Mouse (Mus musculus) liver, embryonic 14.5 days (tissue): ENCODE results near the gene F13a1. TPM values are rescaled to one million over a fixed set of nuclear protein-coding genes. Genes with fewer than 3 reads are reported as not detected.

Experiments used
- ATAC-seq: fragments of 200-750 bp; cut with Nextera tagmentation; 2 replicates; pipeline ENCODE4 v1.8.0; 2017; ENCODE audit warnings: moderate number of reproducible peaks, mild to moderate bottlenecking, moderate library complexity; ENCODE audit not compliant: insufficient read depth
- DNase-seq, 3 experiments: peaks; one replicate each; pipeline ENCODE4 v3.0.0-alpha.2; 2012 to 2013; ENCODE audit warnings: low read depth in 3 of 3, low spot score in 3 of 3
- H3K27ac ChIP-seq: fragments of 300-500 bp; sonication (generic); 2 replicates; pipeline ENCODE4 v1.5.1; 2014; ENCODE audit warnings: moderate library complexity, mild to moderate bottlenecking, control low read depth, inconsistent platforms
- H3K27me3 ChIP-seq: fragments of 300-500 bp; sonication (generic); 2 replicates; pipeline ENCODE4 v1.6.1; 2014; ENCODE audit warnings: mild to moderate bottlenecking, low read length, moderate library complexity; ENCODE audit not compliant: control insufficient read depth, insufficient read depth
- H3K36me3 ChIP-seq: fragments of 300-500 bp; sonication (generic); replicated peaks from 2 replicates; pipeline ENCODE4 v1.6.1; 2014; ENCODE audit warnings: low read depth; ENCODE audit not compliant: control insufficient read depth, insufficient read depth
- H3K4me1 ChIP-seq, 2 experiments: fragments of 200-500 bp in 1 of 2; fragments of 300-500 bp in 1 of 2; sonication (generic) in 1 of 2; replicated peaks; 2 replicates each; pipeline ENCODE4 v1.6.1; 2012 to 2014; ENCODE audit warnings: antibody characterized with exemption in 1 of 2, inconsistent platforms in 1 of 2, low read length in 1 of 2; ENCODE audit not compliant: control insufficient read depth in 2 of 2, insufficient read depth in 2 of 2
- H3K4me2 ChIP-seq: fragments of 300-500 bp; sonication (generic); 2 replicates; pipeline ENCODE4 v1.6.1; 2014; ENCODE audit warnings: low read depth, mild to moderate bottlenecking, control low read depth, moderate library complexity
- H3K4me3 ChIP-seq, 2 experiments: fragments of 200-500 bp in 1 of 2; fragments of 300-500 bp in 1 of 2; sonication (generic) in 1 of 2; 2 replicates each; pipeline ENCODE4 v1.5.1; 2012 to 2014; ENCODE audit warnings: low read depth in 2 of 2, low read length in 2 of 2, mild to moderate bottlenecking in 2 of 2, control low read depth in 1 of 2, inconsistent platforms in 1 of 2, moderate library complexity in 1 of 2; ENCODE audit not compliant: insufficient read depth in 1 of 2
- H3K9ac ChIP-seq: fragments of 300-500 bp; sonication (generic); replicated peaks from 2 replicates; pipeline ENCODE4 v1.6.1; 2014; ENCODE audit warnings: mild to moderate bottlenecking, control low read depth, moderate library complexity
- H3K9me3 ChIP-seq: fragments of 300-500 bp; sonication (generic); 2 replicates; pipeline ENCODE4 v1.6.1; 2016; ENCODE audit warnings: low read length, mixed read lengths; ENCODE audit not compliant: control insufficient read depth
- CTCF ChIP-seq: IDR thresholded peaks from 2 replicates; pipeline ENCODE4 v1.5.1; 2016; ENCODE audit warnings: antibody characterized with exemption, low read depth, control low read depth
- EP300 ChIP-seq: IDR thresholded peaks from 2 replicates; pipeline ENCODE4 v1.6.1; 2016; ENCODE audit warnings: antibody characterized with exemption, low read depth
- WGBS: fragments of 180-500 bp; shearing (Covaris S2); extraction: QIAGEN DNeasy Blood & Tissue Kit; methylation state at CpG from one replicate; pipeline ENCODE4 v1.1.7; 2014; ENCODE audit not compliant: insufficient replicate concordance; 5-methylcytosine and 5-hydroxymethylcytosine counted together
- polyA plus RNA-seq, 2 experiments: library from polyadenylated mRNA; depleted of rRNA in 1 of 2; stranded (reverse) in 1 of 2; unstranded in 1 of 2; fragments of >200 nt; fragmentation: Nextera tagmentation in 1 of 2; extraction: Ambion mirVana in 1 of 2; gene quantifications; 2 replicates each; pipeline versions ENCODE4 v1.2.1 to v1.2.3; 2012 to 2014

F13a1 gene
- polyA plus RNA-seq, 2 experiments = 4.7 to 8.0 TPM

DNA sequence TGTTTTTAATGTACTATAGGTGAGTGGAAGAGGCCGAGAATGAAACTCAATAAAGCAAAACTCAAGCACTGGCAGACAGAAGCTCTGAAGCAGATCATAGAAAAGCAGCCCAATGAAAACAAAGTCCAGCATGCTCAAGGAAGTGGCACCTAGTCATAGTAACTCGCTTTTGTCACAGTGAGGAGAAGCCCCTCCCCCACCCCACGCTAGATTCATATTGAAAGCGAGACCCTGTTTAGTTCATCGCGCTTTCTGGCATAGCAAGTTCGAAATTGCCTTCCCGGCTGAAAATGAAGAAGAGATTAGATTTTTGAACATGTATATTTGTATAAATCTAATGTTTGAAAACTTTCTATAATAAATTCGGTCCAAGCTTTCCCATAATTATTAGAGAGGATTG, 118.0 kb downstream of the F13a1 start:
- Histone ChIP-seq H3K27me3 (no peaks in the 10 kb centered on the region), H3K9me3 (no peaks in the 10 kb centered on the region), H3K36me3 (no peaks in the 10 kb centered on the region), H3K9ac (no peak overlapping the region), H3K4me1 (no peaks in the 10 kb centered on the region), H3K27ac (no peak overlapping the region), H3K4me3 (no peak overlapping the region), H3K4me2 (no peak overlapping the region)
- DNase-seq (no peak), ATAC-seq (no peak)
- no peak for TF ChIP-seq CTCF
- TF ChIP-seq EP300 = no peak
- WGBS = 67% methylated on average over 9 of the region's 9 CpGs

- TF ChIP-seq EP300 (no peak), CTCF (no peak)
- ATAC-seq (no peak), DNase-seq (no peak)
- Histone ChIP-seq H3K9ac (no peak overlapping the region), H3K36me3 (no peaks in the 10 kb centered on the region), H3K27ac (no peak overlapping the region), H3K4me1 (no peaks in the 10 kb centered on the region), H3K9me3 (no peaks in the 10 kb centered on the region), H3K4me2 (no peak overlapping the region), H3K4me3 (no peak overlapping the region), H3K27me3 (no peaks in the 10 kb centered on the region)
- 44% methylated on average over 4 of the region's 4 CpGs for WGBS
Measured at GRCm38 (mm10) chr13:36919737-36920136, 130.3 kb downstream of the F13a1 start.

DNA sequence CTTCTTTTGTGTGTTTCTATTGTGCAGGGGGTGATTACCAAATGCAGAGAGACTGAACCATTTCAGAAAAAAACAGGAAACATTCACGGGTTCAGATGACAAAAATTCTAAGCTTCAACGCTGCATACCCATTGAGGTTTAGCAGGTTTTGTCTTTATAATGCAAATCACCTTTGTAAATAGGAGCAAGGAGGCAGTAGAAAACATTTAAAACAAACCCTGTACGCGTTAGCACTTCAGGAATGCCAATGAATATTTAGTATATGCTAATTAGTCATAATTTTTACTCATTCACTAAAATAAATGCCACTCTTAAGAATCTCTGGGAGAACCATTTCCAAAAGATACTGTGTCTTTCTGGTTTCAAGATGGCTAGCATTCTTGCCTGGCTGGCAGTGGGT, 146.2 kb downstream of the F13a1 start:
- Histone ChIP-seq H3K9me3 (no peaks in the 10 kb centered on the region), H3K4me1 (no peaks in the 10 kb centered on the region), H3K27me3 (no peaks in the 10 kb centered on the region), H3K27ac (no peak overlapping the region), H3K4me2 (no peak overlapping the region), H3K36me3 (no peaks in the 10 kb centered on the region), H3K9ac (no peak overlapping the region), H3K4me3 (no peak overlapping the region)
- TF ChIP-seq EP300 = no peak
- TF ChIP-seq CTCF = no peak
- DNase-seq = no peak
- 48% methylated on average over 4 of the region's 4 CpGs for WGBS
- no peak for ATAC-seq

GRCm38 (mm10) chr13:36903447-36903846, 146.6 kb downstream of the F13a1 start:
- no peak for DNase-seq
- ATAC-seq = no peak
- WGBS = 58% methylated on average over 1 of the region's 1 CpGs

GRCm38 (mm10) chr13:36901603-36902002, 148.4 kb downstream of the F13a1 start:
- H3K27me3 ChIP-seq = no peaks in the 10 kb centered on the region
- WGBS = 26% methylated on average over 3 of the region's 3 CpGs

More at GRCm38 (mm10) chr13:36903447-36903846, 146.6 kb downstream of the F13a1 start:
- H3K9ac ChIP-seq = no peak overlapping the region
- H3K4me2 ChIP-seq = no peak overlapping the region
- no peak overlapping the region for H3K27ac ChIP-seq
- no peaks in the 10 kb centered on the region for H3K4me1 ChIP-seq
- TF ChIP-seq CTCF (no peak), EP300 (no peak)
- H3K4me3 ChIP-seq = no peak overlapping the region
- no peaks in the 10 kb centered on the region for H3K9me3 ChIP-seq
- H3K27me3 ChIP-seq = no peaks in the 10 kb centered on the region
- no peaks in the 10 kb centered on the region for H3K36me3 ChIP-seq

More at GRCm38 (mm10) chr13:36901603-36902002, 148.4 kb downstream of the F13a1 start:
- H3K4me3 ChIP-seq = no peak overlapping the region
- H3K9ac ChIP-seq = no peak overlapping the region
- H3K4me1 ChIP-seq = no peaks in the 10 kb centered on the region
- ATAC-seq (no peak), DNase-seq (no peak)
- H3K36me3 ChIP-seq = no peaks in the 10 kb centered on the region
- TF ChIP-seq EP300 (no peak), CTCF (no peak)
- H3K27ac ChIP-seq = no peak overlapping the region
- no peak overlapping the region for H3K4me2 ChIP-seq
- no peaks in the 10 kb centered on the region for H3K9me3 ChIP-seq
